Comparison of ENCODE assay signal across 10 mouse cellular contexts in the genomic region with DNA sequence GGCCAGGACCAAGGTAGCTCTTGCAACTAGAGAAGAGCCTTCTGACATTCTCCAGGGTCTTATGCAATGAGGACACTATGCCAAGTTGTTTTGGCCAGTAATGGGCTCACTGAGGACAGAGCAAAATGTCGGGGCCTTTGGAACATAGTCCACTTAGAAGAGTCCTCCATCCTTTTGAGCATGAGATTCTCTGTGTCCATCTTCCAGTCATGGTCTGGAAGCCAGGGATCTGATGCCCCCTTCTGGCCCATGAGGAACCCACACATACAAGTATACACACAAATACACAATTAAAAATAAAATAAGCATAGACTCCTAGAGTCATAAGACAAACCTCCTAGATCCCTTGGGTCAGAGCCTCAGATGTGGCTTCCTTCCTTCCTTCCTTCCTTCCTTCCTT. TPM values are rescaled to one million over a fixed set of nuclear protein-coding genes. Genes with fewer than 3 reads are reported as not detected.
DNase-seq lines count a peak whose midpoint lies in the region; ATAC-seq and TF ChIP-seq lines count a peak whose summit lies in the region.
"Had no signal": no experiment of that assay in that cellular context is flagged by ENCODE, and none has a peak within 500 bp of the region (broad histone marks: within the 10 kb centered on the region; RNA-seq: fewer than 3 reads in every experiment).

No protein-coding gene starts in this region.

- DNase-seq in adrenal gland, adult 2 months: peak; percentile 33
- DNase-seq in adrenal gland, adult 8-10 months: no peak
- DNase-seq in liver, adult 2 months (ENCODE audit: extremely low read depth, low read depth, low spot score): peak; percentile 21
- DNase-seq in cerebellum, adult 18-20 months: peak; percentile 44 to 50
- DNase-seq in kidney, postnatal 4 days: peak; percentile 36 to 42
- DNase-seq in forebrain, embryonic 14.5 days (ENCODE audit: low spot score): no peak
- no peak for DNase-seq in hindbrain, embryonic 14.5 days (ENCODE audit: low spot score)
- DNase-seq: heart, adult 11 months had no signal

- no peaks in the 10 kb centered on the region for H3K36me3 ChIP-seq in liver, adult 2 months (ENCODE audit: control insufficient read depth, insufficient read depth, low read length)
- no peaks in the 10 kb centered on the region for H3K36me3 ChIP-seq in liver, embryonic 12.5 days
- H3K36me3 ChIP-seq in forebrain, embryonic 14.5 days (ENCODE audit: control insufficient read depth, insufficient read depth, low read length): no peaks in the 10 kb centered on the region
- no peaks in the 10 kb centered on the region for H3K36me3 ChIP-seq in hindbrain, embryonic 14.5 days (replicated peaks; ENCODE audit: control insufficient read depth, insufficient read depth)
- H3K36me3 ChIP-seq: lung, embryonic 15.5 days had no signal

- WGBS in liver, adult 2 months: 9% methylated on average over 1 of the region's 1 CpGs
- WGBS in liver, embryonic 12.5 days (ENCODE audit: insufficient replicate concordance): 42% methylated on average over 1 of the region's 1 CpGs
- 79% methylated on average over 1 of the region's 1 CpGs for WGBS in forebrain, embryonic 14.5 days
- WGBS in hindbrain, embryonic 14.5 days: 87% methylated on average over 1 of the region's 1 CpGs

- ATAC-seq in liver, embryonic 12.5 days: no peak
- no peak for ATAC-seq in forebrain, embryonic 14.5 days
- no peak for ATAC-seq in hindbrain, embryonic 14.5 days (ENCODE audit: low FRiP score)

- peak; percentile 38; the same call in 1 of the 2 replicates for TF ChIP-seq CTCF in liver, adult 2 months (IDR thresholded peaks at IDR 0.05; ENCODE audit: low read depth, low read length)

- no peak for TF ChIP-seq POLR2A in liver, adult 2 months (IDR thresholded peaks at IDR 0.05; ENCODE audit: extremely low read depth, insufficient read depth, low read length)

- no peaks in the 10 kb centered on the region for H3K79me2 ChIP-seq in liver, adult 2 months (ENCODE audit: control insufficient read depth, insufficient read depth, low read length)

- H3K27ac ChIP-seq in liver, adult 2 months (replicated peaks; ENCODE audit: insufficient read depth, low read depth, low read length): no peak overlapping the region
- H3K27ac ChIP-seq in liver, embryonic 12.5 days: no peak overlapping the region
- no peak overlapping the region for H3K27ac ChIP-seq in forebrain, embryonic 14.5 days (ENCODE audit: low read depth, low read length)
- no peak overlapping the region for H3K27ac ChIP-seq in hindbrain, embryonic 14.5 days
- H3K27ac ChIP-seq: lung, embryonic 15.5 days had no signal

- H3K9ac ChIP-seq in liver, adult 2 months (ENCODE audit: low read depth, low read length): no peak overlapping the region
- H3K9ac ChIP-seq in liver, embryonic 12.5 days: no peak overlapping the region
- no peak overlapping the region for H3K9ac ChIP-seq in forebrain, embryonic 14.5 days (ENCODE audit: low read length)
- H3K9ac ChIP-seq in hindbrain, embryonic 14.5 days: no peak overlapping the region
- H3K9ac ChIP-seq: lung, embryonic 15.5 days had no signal

- H3K4me2 ChIP-seq in liver, embryonic 12.5 days: no peak overlapping the region
- no peak overlapping the region for H3K4me2 ChIP-seq in forebrain, embryonic 14.5 days (ENCODE audit: low read length)
- no peak overlapping the region for H3K4me2 ChIP-seq in hindbrain, embryonic 14.5 days (replicated peaks)
- H3K4me2 ChIP-seq: lung, embryonic 15.5 days had no signal

- H3K27me3 ChIP-seq in liver, adult 2 months (ENCODE audit: control insufficient read depth, insufficient read depth, low read length): no peaks in the 10 kb centered on the region
- H3K27me3 ChIP-seq in liver, embryonic 12.5 days (replicated peaks): peaks cover 5% of the 10 kb centered on the region; the same call in 1 of the 2 replicates
- H3K27me3 ChIP-seq in forebrain, embryonic 14.5 days (replicated peaks; ENCODE audit: control insufficient read depth, insufficient read depth, low read length): no peaks in the 10 kb centered on the region
- H3K27me3 ChIP-seq in hindbrain, embryonic 14.5 days (ENCODE audit: control insufficient read depth, insufficient read depth, low read length): no peaks in the 10 kb centered on the region
- H3K27me3 ChIP-seq: lung, embryonic 15.5 days had no signal

- no peaks in the 10 kb centered on the region for H3K4me1 ChIP-seq in liver, adult 2 months (ENCODE audit: control insufficient read depth, insufficient read depth, low read length)
- no peaks in the 10 kb centered on the region; the same call in 1 of the 2 replicates for H3K4me1 ChIP-seq in liver, embryonic 12.5 days
- H3K4me1 ChIP-seq in forebrain, embryonic 14.5 days (ENCODE audit: control insufficient read depth, insufficient read depth, low read length): no peaks in the 10 kb centered on the region
- H3K4me1 ChIP-seq in hindbrain, embryonic 14.5 days (replicated peaks; ENCODE audit: control insufficient read depth, insufficient read depth, low read length): no peaks in the 10 kb centered on the region
- H3K4me1 ChIP-seq: lung, embryonic 15.5 days had no signal

- H3K9me3 ChIP-seq in liver, embryonic 12.5 days (replicated peaks): no peaks in the 10 kb centered on the region
- no peaks in the 10 kb centered on the region for H3K9me3 ChIP-seq in forebrain, embryonic 14.5 days (replicated peaks; ENCODE audit: control insufficient read depth, low read length)
- no peaks in the 10 kb centered on the region for H3K9me3 ChIP-seq in hindbrain, embryonic 14.5 days (ENCODE audit: control insufficient read depth, low read length)
- H3K9me3 ChIP-seq: lung, embryonic 15.5 days had no signal

- no peak overlapping the region for H3K4me3 ChIP-seq in liver, adult 2 months (ENCODE audit: insufficient read depth, low read depth, low read length)
- no peak overlapping the region for H3K4me3 ChIP-seq in liver, embryonic 12.5 days
- no peak overlapping the region for H3K4me3 ChIP-seq in forebrain, embryonic 14.5 days (ENCODE audit: low read depth, low read length)
- H3K4me3 ChIP-seq in hindbrain, embryonic 14.5 days (replicated peaks; ENCODE audit: low read length): no peak overlapping the region
- H3K4me3 ChIP-seq: lung, embryonic 15.5 days had no signal

RNA-seq across cellular contexts. Expression of a gene that starts 38.3 kb away (rescaled TPM):
- 1 to 10 TPM; 2.2 to 3.8 TPM for total RNA-seq in adrenal gland, adult 2 months (2021)
- polyA plus RNA-seq in adrenal gland, adult 2 months (2012; rRNA removed): 0.42 and 0.74 TPM in 2 replicates
- total RNA-seq in adrenal gland, adult 8-10 months (2022): 1 to 10 TPM; 1.9 to 3.5 (median 2.6) TPM
- total RNA-seq in liver, adult 2 months (2014; rRNA removed): 44.7 and 46.3 TPM in 2 replicates
- polyA plus RNA-seq in liver, adult 2 months (2012; rRNA removed): 33.9 and 36.5 TPM in 2 replicates
- polyA plus RNA-seq in liver, embryonic 12.5 days (2016; fragmentation: Nextera tagmentation; extraction: Ambion mirVana): 1.4 and 1.6 TPM in 2 replicates
- polyA plus RNA-seq in forebrain, embryonic 14.5 days (2014; fragmentation: Nextera tagmentation; extraction: Ambion mirVana): 0.74 and 0.88 TPM in 2 replicates
- polyA plus RNA-seq in hindbrain, embryonic 14.5 days (2014; fragmentation: Nextera tagmentation; extraction: Ambion mirVana): 3.8 and 4.2 TPM in 2 replicates

Comparison
In these comparisons a context has a peak if more than half of its experiments do, and no peak if none do; other contexts are left out.
1. DNase-seq: peak in adrenal gland, adult 2 months (single experiment), liver, adult 2 months (single experiment), cerebellum, adult 18-20 months (2 of 2) and kidney, postnatal 4 days (2 of 2); none in adrenal gland, adult 8-10 months (single experiment), forebrain, embryonic 14.5 days (single experiment) and hindbrain, embryonic 14.5 days (single experiment).